Mouse (Mus musculus) right cerebral cortex, postnatal 10 days (tissue): ENCODE data around the gene Sufu.

Experiments used
- DNase-seq, 2 experiments: peaks; one replicate each; pipeline ENCODE4 v3.0.0; 2021; ENCODE audit warnings: low spot score in 2 of 2

Gene Sufu

DNA sequence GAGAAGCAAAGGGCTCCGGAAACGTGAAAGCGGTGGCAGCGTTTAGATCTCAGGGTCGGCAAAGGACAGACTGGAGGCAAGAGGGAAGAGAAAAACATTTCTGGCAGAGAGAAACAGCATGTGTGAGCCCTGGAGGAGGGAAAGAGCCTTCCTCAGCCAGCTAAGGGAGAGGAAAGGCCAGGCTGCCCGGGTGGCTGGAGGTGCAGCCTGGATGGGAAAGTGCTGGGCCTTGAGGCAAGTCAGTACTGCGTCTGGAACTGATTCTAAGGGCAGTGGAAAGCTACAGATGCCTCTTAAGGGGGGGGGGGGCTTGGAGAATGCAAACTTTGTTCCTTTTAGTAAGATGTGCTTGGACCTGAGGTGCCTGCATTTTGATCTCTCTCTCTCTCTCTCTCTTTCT, 37.0 kb downstream of the Sufu start:
- DNase-seq, result no peak

DNA sequence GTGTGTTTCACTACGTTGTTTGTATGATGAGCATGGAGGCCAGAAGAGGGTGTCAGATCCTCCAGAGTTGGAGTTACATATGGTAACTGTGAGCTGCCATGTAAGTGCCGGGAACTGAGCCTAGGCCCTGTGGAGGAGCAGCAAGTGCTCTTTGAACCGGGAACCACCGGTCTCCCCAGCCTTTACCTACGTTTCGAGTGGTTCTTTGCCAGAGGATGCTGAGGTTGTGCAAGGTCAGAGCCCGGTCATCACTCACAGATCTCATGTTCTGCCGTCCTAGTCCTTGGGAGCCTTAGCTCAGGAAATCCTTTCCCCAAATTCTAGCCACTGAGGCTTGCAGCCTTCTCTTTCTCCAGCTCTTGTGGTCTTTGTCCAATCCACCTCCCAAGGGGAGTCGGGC, 37.5 kb downstream of the Sufu start:
- DNase-seq, result no peak

DNA sequence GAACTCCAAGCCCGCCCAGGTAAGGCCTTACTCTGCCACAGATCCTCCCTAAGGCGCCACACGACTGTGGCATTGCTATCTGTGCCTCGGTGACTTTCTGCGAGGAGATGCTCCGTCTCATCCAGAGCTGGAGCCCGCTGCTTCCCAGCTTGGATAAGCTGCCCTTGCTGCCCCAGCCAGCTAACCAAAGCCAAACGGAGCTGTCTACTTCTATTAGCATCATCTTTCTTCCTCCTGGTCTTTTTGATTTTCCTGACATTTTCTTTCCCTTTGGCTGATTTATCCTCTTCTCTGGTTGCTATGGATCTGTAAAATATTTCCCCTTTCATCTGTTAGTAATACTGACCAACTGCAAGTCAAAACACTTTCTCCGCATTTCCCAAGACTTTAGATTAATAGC, 37.9 kb downstream of the Sufu start:
- no peak for DNase-seq

DNA sequence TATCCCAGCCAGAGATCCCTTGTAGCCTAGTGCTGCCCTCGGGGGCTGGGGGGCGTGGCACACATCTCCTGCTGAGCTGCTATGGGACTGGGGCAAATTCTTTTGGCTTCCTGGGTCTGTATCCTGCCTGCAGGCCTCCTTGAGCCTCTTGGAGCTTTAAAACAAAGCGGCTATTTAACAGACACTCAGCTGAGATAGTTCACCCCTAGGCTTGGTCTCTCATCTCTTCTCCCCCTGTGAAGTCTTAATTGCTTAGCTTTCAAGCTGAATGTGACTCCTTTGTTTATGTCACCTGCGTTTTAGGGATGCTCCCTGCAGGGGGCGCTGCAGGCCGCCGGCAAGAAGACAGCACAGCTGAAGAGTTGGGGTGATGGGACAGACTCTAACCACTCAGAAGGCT, 38.8 kb downstream of the Sufu start:
- DNase-seq, result no peak

DNA sequence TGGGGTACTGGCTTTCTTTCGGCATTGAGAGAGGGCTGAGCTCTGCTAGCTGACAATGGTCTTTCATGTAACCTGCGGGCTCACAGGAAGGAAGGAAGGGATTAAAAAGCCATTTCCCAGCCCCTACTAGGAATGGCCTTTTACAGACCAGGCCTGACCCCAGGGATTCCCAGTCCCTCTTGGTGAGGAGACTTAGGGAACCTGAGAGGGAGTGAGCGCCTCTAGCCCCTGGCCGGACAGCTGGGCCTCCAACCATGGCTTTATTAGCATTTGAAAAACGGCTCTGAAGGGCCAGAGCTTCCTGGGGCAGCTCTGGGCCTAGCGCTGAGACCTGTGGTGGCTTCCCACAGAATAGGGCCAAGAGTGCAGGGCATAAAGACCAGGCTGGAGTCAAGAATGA, 46.8 kb downstream of the Sufu start:
- no peak for DNase-seq

DNA sequence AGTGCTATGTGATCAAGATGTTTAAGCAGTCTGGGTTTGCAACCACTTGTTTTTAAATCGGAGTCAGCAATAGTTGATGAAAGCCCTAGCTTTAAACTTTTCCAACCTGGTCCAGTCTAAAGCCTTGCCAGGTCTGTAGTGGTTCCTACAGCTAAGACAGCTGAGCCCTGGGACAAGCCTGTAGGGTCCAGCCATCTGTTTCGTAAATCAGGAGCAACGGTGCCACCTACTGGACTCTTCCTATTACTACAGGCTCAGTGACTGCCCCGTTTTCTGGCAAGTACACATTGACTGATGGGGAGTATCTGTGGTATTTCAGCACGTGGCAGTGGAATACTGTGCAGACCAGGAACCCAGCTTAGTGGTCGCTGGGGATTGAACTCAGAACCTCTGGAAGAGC, 47.5 kb downstream of the Sufu start:
- DNase-seq, result peak; percentile 87 to 89

DNA sequence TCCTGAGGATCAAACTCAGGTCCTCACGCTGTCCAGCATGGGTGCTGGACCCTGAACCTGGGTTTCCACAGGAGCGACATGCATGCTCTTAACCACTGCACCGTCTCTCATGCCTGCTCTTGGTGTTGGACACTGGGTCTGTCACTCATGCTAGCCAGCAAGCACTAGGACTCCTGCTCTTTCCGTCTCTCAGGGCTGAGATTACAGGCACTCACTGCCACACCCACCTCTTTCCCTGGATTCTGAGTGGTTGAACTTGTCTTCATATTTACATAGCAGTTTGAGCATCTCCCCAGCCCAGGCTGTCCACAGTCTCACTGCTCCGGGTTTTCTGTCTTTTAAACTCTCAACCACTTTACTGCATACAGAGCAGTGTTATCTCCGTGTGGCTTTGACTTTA, 48.9 kb downstream of the Sufu start:
- no peak for DNase-seq

DNA sequence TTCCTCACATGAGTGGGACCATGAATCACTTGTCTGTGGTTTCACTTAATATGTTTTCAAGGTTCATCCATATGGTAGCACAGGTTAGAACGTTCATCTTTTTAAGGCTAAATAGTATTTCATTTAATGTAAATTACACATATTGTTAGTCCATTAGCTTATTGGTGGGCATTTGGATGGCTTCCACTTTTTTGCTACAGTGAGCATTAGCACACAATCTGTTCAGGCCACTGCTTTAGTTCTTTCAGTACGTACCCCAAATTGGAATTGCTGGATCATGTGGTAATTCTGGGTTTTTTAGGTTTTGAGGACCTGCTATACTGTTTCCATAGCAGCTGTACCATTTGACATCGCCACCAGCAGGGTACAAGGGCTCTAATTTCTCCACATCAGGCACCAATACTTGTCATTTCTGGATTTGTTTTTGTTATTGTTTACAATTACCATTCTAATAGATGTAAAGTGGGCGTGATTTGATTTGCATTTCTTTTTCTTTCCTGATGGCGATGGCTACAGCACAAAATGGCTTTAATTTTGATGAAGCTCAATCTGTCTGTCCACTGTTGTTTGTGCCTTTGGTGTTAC, 49.8 kb downstream of the Sufu start:
- no peak for DNase-seq

DNA sequence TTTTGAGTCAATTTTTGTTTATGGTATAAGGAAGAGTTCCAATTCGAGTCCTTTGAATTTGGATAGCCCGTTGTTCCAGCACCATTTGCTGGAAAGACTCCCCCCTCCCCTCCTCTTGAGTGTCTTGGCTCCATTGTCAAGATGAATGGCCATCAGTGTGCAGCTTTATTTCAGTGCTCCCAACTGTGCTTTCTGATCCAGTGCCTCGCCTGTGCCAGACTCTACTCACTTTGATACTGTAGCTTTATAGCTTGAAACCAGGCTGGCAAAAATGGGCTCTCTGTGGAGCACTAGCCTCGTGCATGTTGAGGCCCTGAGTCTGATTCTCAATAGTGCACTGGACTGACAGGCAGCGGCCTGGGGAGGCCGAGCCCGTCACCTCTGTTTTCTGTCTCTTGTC, 50.4 kb downstream of the Sufu start:
- peak in 1 of 2 experiments; percentile 50 for DNase-seq

DNA sequence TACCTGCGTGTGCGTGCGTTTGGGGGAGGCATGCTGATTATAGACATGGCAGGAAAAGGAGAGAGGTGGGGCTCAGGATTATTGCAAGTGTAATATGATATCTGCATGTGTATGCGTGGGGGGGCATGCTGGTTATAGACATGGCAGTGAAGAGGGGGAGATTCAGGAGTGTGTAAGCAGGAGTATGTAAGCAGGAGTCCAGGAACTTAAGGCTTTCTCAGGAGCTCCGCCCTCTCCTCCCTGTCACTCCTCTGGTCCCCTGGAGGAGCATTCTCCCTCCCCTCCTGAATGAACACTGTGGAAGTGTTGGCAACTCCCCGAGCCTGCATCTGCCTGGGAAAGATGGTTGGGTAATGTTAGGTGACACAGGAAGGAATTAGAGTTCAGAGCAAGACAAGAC, 51.2 kb downstream of the Sufu start:
- DNase-seq, result no peak

DNA sequence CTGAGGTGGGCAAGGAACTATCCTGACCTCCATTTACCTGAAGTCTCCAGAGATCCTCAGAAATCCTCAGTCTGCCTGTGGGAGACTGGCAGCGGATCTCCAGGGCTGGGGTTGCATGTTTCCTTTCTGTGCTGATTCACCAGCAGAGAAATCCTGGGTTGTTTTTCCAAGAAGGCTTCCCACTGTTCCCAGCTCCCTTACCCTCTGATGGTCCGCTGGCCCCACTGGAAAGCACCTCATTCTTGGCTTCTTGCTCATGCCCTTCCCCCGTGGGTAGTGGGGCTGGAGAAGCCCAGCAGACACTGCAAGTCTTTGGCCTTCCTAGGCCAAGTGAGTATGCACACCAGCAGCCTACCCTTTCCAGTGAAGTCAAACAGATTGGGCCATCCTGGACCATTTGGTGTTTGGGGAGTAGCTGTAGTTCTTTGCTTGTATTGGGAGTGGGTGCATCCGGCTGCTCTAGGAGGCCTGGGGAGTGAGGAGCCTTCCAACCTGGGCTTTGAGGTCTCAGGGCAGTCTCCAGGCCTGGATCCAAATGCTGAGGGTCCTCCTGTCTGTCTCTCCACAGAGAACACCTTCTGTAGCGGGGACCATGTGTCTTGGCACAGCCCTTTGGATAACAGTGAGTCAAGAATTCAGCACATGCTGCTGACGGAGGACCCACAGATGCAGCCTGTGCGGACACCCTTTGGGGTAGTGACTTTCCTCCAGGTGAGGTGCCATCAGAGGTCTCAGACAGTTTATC, 52.7 kb downstream of the Sufu start:
- no peak for DNase-seq

DNA sequence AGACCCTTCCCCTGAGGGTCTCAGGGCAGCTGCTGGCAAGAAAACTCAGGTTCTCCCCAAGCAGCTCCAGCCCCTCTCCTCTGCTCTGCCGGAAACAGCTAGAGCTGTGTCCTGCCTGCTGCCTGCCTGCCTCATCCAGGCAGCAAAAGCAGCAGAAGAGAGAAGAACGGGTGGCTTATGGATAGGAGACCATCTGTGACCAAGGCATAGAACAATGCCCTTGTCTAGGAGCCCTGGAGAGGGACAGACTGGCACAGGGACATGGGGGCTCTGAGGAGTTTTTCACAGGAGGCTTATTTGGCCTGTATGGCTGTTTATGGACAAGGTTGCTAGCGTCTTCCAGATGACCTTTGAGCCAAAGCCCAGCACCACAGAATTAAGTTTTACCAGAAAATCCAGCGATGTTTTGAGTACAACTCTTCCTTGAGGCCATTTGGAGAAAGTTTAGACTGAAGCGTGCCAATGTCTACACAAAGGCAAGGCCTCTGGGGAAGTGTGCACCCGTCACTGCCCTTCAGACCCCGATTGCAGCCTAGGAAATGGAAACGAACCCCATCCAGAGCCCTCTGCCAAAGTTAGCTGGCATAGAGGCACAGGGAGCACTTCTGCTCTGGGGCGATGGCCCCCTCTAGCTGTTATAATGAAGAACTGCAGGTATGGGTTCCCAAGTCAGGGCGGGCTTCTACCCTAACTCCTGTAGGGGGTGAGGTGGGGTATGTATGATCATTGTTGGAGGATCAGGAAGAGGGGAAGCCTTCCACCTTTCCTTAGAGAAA, 55.5 kb downstream of the Sufu start:
- DNase-seq, result peak; percentile 74 to 78

DNA sequence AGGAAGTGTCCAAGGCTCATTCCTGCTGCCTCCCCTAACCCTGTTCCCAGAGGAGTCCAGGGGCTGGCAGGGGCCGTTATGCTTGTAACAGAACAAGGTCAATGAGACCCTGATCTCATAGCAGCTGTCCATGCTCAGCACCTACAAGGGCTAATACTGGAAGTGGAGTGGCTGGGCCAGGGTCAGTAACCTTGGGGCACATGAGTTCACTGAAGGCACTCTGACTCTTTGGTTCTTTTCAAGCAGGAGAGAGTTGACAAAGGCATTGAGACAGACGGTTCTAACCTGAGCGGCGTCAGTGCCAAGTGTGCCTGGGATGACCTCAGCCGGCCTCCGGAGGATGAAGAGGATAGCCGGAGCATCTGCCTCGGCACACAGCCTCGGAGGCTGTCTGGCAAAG, 56.2 kb downstream of the Sufu start:
- no peak for DNase-seq

DNA sequence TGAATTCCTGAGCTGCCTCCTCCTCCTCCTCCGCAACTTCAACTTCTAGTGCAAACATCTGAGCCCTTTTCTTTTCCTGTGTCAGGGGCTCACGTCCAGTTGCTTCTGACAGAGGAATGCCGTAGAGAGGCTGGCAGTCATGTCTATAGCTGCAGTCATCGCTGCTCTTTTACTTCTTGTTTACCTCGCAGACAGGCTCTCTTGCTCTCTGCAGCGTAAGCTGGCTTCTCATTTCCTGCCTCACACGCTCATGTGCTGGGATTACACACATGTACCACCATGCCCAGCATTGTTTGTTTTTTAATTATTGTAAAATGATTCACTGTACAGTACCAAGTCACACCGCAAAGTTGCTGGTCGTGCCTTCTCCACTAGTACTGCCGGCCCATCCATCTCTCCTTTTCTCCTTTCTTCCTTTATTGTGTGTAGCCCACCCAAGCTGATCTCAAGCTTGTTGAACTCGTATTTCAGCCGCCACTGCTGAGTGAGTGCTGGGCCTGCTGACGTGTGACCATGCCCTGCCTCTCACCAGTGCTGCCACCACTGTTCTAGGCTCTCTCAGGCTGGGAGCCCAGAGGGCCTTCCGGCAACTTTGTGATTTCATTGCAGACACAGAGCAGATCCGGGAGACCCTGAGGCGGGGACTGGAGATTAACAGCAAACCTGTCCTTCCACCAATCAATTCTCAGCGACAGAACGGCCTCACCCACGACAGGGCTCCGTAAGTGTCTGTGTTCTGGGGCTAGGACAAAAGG, 57.6 kb downstream of the Sufu start:
- no peak for DNase-seq

DNA sequence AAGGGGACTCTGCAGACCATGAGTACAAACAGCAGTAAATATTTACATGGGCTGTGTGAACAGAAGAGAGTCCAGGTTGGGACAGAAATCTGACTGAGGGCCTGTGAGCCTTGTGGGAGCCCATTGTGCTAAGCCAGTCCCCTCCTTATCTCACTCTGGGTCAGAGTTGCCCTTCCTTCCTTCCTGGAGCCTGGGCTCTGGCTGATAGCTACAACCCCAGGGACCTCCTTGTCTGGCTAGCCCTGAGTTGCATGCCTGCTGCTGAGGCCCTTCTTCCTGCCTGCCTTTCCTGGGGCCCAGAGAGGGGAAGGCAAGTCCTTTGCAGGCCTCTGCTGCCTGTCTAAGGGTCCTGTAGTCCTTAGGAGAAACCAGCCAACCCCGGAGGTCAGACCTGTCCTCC, 58.3 kb downstream of the Sufu start:
- no peak for DNase-seq

DNA sequence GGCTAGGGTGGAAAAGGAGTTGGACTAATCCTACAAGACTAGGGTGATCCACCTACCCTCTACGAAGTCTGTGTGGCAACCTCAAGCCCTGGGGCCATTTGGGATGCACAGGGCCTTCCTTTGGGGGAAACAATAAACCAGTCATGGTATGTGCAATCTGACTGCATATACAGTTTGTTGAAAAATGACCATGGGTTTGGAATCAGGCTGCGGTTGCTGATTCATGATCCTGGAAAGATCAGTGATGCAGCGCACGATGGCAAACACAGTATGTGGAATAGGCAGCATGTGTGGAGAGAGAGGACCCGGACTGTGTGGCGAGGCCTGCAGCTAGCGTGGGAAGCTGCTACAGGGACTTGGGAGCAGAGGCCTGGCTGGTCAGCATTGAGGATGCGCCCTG, 58.9 kb downstream of the Sufu start:
- DNase-seq, result no peak

DNA sequence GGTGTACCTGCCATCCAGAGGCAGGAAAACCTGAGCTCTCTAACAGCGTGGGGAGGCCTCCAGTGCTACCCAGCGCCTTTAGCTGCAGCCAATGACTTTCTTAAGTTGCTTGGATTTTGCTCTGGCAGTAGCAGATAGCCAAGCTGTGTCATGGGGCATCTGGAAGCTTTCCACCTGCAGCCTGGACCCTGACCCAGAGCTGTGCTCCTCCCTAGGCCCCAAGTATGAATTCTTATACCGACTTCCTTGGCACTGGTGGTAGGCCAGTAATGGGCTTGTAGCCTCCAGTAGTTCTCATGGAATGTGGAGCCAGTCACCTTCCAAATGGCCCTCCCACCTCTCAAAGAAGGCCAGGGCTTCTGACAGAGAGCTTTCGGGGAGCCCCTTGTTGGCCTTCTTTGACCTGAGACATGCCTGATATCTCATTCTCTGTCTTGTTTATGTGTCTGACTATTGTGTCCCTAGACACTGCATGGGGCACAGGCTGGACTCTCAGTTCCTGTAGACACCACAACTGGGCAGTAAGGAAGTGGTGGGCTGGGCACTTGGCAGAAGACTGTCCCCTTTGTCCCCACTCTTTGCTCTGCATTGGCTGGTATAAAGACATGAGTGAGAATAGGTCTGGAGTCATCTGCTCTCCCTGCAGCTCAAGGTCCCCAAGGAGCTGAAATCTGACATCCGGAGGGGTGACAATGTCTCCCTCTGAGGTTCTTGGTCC, 59.5 kb downstream of the Sufu start:
- peak in 1 of 2 experiments; percentile 44 for DNase-seq

DNA sequence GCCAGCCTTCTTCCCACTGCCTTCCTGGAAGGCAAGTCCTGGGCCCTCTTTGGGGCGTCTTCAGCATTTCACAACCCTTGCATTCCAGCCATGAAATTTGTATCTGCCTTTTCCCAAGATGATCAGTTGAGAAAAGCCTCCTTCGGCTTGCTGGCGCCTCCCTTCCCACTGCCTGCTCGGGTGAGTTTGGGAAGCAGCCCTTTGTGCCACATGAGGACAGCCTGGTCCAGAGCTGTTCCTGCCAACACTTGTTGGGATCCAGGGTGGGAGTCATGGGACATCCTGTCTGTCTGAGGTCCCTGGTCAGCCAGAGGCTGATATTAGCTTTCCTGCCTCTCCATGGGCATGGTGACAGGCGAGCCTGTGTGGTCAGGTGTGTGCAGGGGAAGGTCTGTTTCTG, 61.1 kb downstream of the Sufu start:
- DNase-seq, result no peak

DNA sequence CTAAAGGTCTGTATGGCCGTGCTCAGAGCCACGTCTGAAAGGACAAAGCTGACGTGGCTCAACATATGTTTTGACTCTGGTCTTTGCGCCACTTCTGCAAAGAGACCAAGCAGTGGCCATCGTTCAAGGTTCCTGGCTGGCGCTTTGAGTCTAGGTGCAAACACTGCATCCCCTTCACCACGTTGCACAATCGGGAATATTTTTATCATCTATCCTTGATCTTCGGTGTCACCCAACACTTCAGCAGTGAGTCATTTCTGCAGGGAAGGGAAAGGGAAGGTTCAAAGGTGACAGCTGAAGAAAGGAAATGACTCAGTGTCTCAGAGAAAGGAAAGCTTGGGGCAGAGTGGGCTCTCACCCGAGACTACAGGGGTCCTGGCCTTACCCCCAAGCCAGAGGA, 62.6 kb downstream of the Sufu start:
- DNase-seq, result no peak

DNA sequence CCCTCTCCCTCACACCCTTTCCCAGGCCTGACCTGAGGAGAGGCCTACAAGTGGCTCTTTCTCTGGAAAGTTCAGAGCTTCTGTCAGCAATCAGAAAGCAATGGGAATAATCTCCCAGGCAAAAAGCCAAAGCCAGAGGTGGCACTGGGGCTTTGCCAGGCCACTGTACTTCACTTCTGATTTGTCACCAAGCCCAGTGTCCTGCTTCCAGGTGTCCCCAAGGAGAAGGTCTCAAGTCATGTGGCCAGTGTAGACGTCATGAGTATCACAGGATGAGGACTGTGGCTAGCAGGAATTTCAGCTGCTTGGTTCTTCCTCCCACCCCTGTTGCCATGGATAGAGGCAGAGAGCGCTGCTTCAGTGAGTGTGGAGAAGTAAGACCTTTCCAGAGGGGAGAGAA, 63.2 kb downstream of the Sufu start:
- no peak for DNase-seq

DNA sequence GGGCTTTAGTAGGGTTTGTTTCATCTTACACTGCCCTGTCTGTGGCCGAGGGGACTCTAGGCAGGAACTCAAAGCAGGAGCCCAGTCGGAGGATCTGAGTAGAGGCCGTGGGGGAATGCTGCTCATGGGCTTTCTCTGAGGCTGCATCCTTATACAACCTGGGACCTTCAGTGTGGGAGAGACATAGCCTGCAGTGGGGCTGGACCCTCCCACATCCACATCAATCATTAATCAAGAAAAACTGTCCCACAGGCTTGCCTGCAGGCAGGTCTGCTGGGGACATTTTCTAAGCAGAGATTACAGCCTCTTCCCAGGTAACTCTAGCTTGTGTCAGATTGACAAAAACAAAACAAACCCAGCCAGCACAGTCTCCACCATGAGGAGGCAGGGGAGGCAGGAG, 65.9 kb downstream of the Sufu start:
- no peak for DNase-seq

DNA sequence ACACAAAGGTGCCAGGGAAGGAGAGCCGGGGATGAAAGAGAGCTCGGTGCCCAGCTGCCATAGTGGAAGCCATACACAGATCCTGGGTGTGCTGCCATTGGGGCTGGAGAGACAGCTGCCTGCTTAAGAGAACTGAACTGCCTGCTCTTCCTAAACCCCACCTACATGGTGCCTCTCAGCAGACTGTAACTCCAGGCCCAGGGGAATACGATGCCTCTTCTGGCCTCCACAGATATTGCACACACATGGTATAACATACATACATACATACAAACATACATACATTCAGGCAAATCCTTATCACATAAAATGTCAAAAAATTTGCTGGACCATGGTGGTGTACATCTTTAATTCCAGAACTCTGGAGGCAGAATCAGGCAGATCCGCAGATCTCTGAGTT, 66.8 kb downstream of the Sufu start:
- DNase-seq, result no peak
